Mouse (Mus musculus) kidney, postnatal 0 days (tissue): ENCODE results near the gene Gm9507. TPM values are rescaled to one million over a fixed set of nuclear protein-coding genes. Genes with fewer than 3 reads are reported as not detected.

Experiments
- ATAC-seq: fragments of 200-750 bp; cut with Nextera tagmentation; replicated peaks from 2 replicates; pipeline ENCODE4 v1.8.0; 2017; ENCODE audit warnings: low read depth, moderate number of reproducible peaks, moderate TSS enrichment, moderate library complexity; ENCODE audit not compliant: low FRiP score
- DNase-seq: peaks from one replicate; pipeline ENCODE4 v3.0.0-alpha.2; 2016; ENCODE audit warnings: low spot score
- H3K27ac ChIP-seq: fragments of 300-500 bp; sonication (generic); 2 replicates; pipeline ENCODE4 v1.5.1; 2014; ENCODE audit warnings: mild to moderate bottlenecking
- H3K27me3 ChIP-seq: fragments of 300-500 bp; sonication (generic); 2 replicates; pipeline ENCODE4 v1.6.1; 2014; ENCODE audit warnings: low read length, mixed read lengths; ENCODE audit not compliant: insufficient read depth
- H3K36me3 ChIP-seq: fragments of 300-500 bp; sonication (generic); 2 replicates; pipeline ENCODE4 v1.6.1; 2014; ENCODE audit warnings: low read length, mixed read lengths; ENCODE audit not compliant: insufficient read depth
- H3K4me1 ChIP-seq: fragments of 300-500 bp; sonication (generic); replicated peaks from 2 replicates; pipeline ENCODE4 v1.6.1; 2014; ENCODE audit warnings: antibody characterized with exemption, low read length, mixed read lengths; ENCODE audit not compliant: insufficient read depth
- H3K4me2 ChIP-seq: fragments of 300-500 bp; sonication (generic); 2 replicates; pipeline ENCODE4 v1.6.1; 2014; ENCODE audit warnings: mild to moderate bottlenecking, low read length, moderate library complexity, mixed read lengths
- H3K4me3 ChIP-seq: fragments of 300-500 bp; sonication (generic); replicated peaks from 2 replicates; pipeline ENCODE4 v1.5.1; 2014; ENCODE audit warnings: low read depth, low read length
- H3K9ac ChIP-seq: fragments of 300-500 bp; sonication (generic); 2 replicates; pipeline ENCODE4 v1.6.1; 2014; ENCODE audit warnings: low read depth, low read length
- H3K9me3 ChIP-seq: fragments of 300-500 bp; sonication (generic); replicated peaks from 2 replicates; pipeline ENCODE4 v1.6.1; 2016; ENCODE audit warnings: low read length, inconsistent platforms, mixed read lengths
- CTCF ChIP-seq: IDR thresholded peaks from 2 replicates; pipeline ENCODE4 v1.5.1; 2016; ENCODE audit warnings: antibody characterized with exemption, low read depth, mild to moderate bottlenecking, moderate library complexity
- WGBS: fragments of 180-500 bp; shearing (Covaris S2); extraction: QIAGEN DNeasy Blood & Tissue Kit; methylation state at CpG from one replicate; pipeline ENCODE4 v1.1.7; 2014; 5-methylcytosine and 5-hydroxymethylcytosine counted together
- polyA plus RNA-seq: library from polyadenylated mRNA; unstranded; fragments of >200 nt; fragmentation: Nextera tagmentation; extraction: Ambion mirVana; gene quantifications from 2 replicates; pipeline ENCODE4 v1.2.1, GENCODE M21; 2015

Gene Gm9507
- polyA plus RNA-seq, 1 experiment from 2014 or later: not detected

GRCm38 (mm10) chr10:77769727-77770126 lies 41.9 kb downstream of the Gm9507 start:
- TF ChIP-seq CTCF: no peak
- Histone ChIP-seq H3K4me1 (no peaks in the 10 kb centered on the region), H3K9me3 (no peaks in the 10 kb centered on the region), H3K27me3 (no peaks in the 10 kb centered on the region), H3K4me3 (no peak overlapping the region), H3K4me2 (no peak overlapping the region), H3K27ac (no peak overlapping the region), H3K36me3 (no peaks in the 10 kb centered on the region), H3K9ac (no peak overlapping the region)
- no peak for DNase-seq
- no peak for ATAC-seq
- WGBS: 55% methylated on average over 1 of the region's 1 CpGs

Other genes starting within 250 kb of the Gm9507 start
- 210 and 216 TPM in 2 replicates for gene Pttg1ip, start 230.1 kb downstream of the Gm9507 start, polyA plus RNA-seq
- 313 and 335 TPM in 2 replicates for gene Sumo3, start 205.7 kb downstream of the Gm9507 start, polyA plus RNA-seq
- 13.1 and 15.2 TPM in 2 replicates for gene Gm49325, start 205.6 kb downstream of the Gm9507 start, polyA plus RNA-seq
- gene Ube2g2, start 189.6 kb downstream of the Gm9507 start, polyA plus RNA-seq: 51.4 and 53.5 TPM in 2 replicates
- 0.41 and 0.43 TPM in 2 replicates for gene Tspear, start 125.3 kb downstream of the Gm9507 start, polyA plus RNA-seq
- gene Gm19402, start 121.1 kb downstream of the Gm9507 start, polyA plus RNA-seq: not detected in 2 replicates
- not detected in 2 replicates for gene Gm9508, start 114.6 kb downstream of the Gm9507 start, polyA plus RNA-seq
- not detected in 2 replicates for gene Gm10272, start 105.2 kb downstream of the Gm9507 start, polyA plus RNA-seq
- not detected in 2 replicates for gene Gm10024, start 100.4 kb downstream of the Gm9507 start, polyA plus RNA-seq
- gene Gm10142, start 96.0 kb downstream of the Gm9507 start, polyA plus RNA-seq: not detected in 2 replicates
- gene Krtap12-1, start 91.2 kb downstream of the Gm9507 start, polyA plus RNA-seq: not detected in 2 replicates
- gene Gm10100, start 85.4 kb downstream of the Gm9507 start, polyA plus RNA-seq: not detected in 2 replicates
- not detected in 2 replicates for gene Gm18596, start 69.2 kb downstream of the Gm9507 start, polyA plus RNA-seq
- gene Gm9736, start 60.5 kb downstream of the Gm9507 start, polyA plus RNA-seq: not detected in 2 replicates
- not detected in 2 replicates for gene Gm3233, start 52.2 kb downstream of the Gm9507 start, polyA plus RNA-seq
- gene Gm3238, start 40.5 kb downstream of the Gm9507 start, polyA plus RNA-seq: not detected in 2 replicates
- gene Gm7138, start 34.9 kb downstream of the Gm9507 start, polyA plus RNA-seq: not detected in 2 replicates
- not detected in 2 replicates for gene Gm3250, start 29.3 kb downstream of the Gm9507 start, polyA plus RNA-seq
- gene Gm7137, start 23.6 kb downstream of the Gm9507 start, polyA plus RNA-seq: not detected in 2 replicates
- not detected in 2 replicates for gene Gm9639, start 16.8 kb downstream of the Gm9507 start, polyA plus RNA-seq
- not detected in 2 replicates for gene Gm19668, start 12.7 kb downstream of the Gm9507 start, polyA plus RNA-seq
- gene Gm2696, start 2.8 kb upstream of the Gm9507 start, polyA plus RNA-seq: not detected in 2 replicates
- gene Krtap10-4, start 15.3 kb upstream of the Gm9507 start, polyA plus RNA-seq: not detected in 2 replicates
- not detected in 2 replicates for gene Krtap10-10, start 24.1 kb upstream of the Gm9507 start, polyA plus RNA-seq
- not detected in 2 replicates for gene Gm36176, start 35.0 kb upstream of the Gm9507 start, polyA plus RNA-seq
- gene Gm10318, start 41.0 kb upstream of the Gm9507 start, polyA plus RNA-seq: not detected in 2 replicates
- gene Gm3285, start 50.1 kb upstream of the Gm9507 start, polyA plus RNA-seq: not detected in 2 replicates
- gene Lrrc3, start 90.7 kb upstream of the Gm9507 start, polyA plus RNA-seq: 2.9 and 3.0 TPM in 2 replicates
- 0.20 and 0.40 TPM in 2 replicates for gene Trpm2, start 158.7 kb upstream of the Gm9507 start, polyA plus RNA-seq
- 29.8 and 32.0 TPM in 2 replicates for gene 1810043G02Rik, start 166.7 kb upstream of the Gm9507 start, polyA plus RNA-seq
- gene Pfkl, start 198.2 kb upstream of the Gm9507 start, polyA plus RNA-seq: 78.8 and 86.6 TPM in 2 replicates
- 0.48 and 0.62 TPM in 2 replicates for gene Dnmt3l, start 230.1 kb upstream of the Gm9507 start, polyA plus RNA-seq
- gene Aire, start 231.8 kb upstream of the Gm9507 start, polyA plus RNA-seq: 0.34 and 0.40 TPM in 2 replicates